Mouse (Mus musculus): Measurements from ENCODE around the gene Casp8. TPM values are rescaled to one million over a fixed set of nuclear protein-coding genes. Genes with fewer than 3 reads are reported as not detected.

Gene Casp8
- total and polyA plus RNA-seq, 3 experiments = 15.2 to 17.5 TPM; not detected in 1

- no peak for TF ChIP-seq ELF1 (IDR thresholded peaks at IDR 0.05; ENCODE audit: low read depth, low read length)
- peak; percentile 46 to 73 (median 61) for TF ChIP-seq CTCF (IDR thresholded peaks at IDR 0.05 in 2 of 3, conservative IDR thresholded peaks at IDR 0.05 in 1 of 3; ENCODE audit: control insufficient read depth in 1 of 3, insufficient read depth in 1 of 3, low read depth in 2 of 3, low read length in 3 of 3, poor library complexity in 1 of 3, severe bottlenecking in 1 of 3)
- TF ChIP-seq JUND (IDR thresholded peaks at IDR 0.05; ENCODE audit: low read depth, low read length) = no peak
Observed at GRCm38 (mm10) chr1:58770111-58770720, 25.0 kb upstream of the Casp8 start (continued).

GRCm38 (mm10) chr1:58772084-58772483, 23.1 kb upstream of the Casp8 start:
- Histone ChIP-seq H3K4me3 (ENCODE audit: control insufficient read depth in 1 of 2, insufficient read depth in 1 of 2, low read depth in 2 of 2, low read length in 2 of 2) (no peak overlapping the region), H3K9ac (ENCODE audit: control insufficient read depth, low read depth, low read length, poor library complexity, severe bottlenecking) (no peak overlapping the region), H3K27ac (ENCODE audit: control insufficient read depth, low read depth, low read length) (no peak overlapping the region), H3K9me3 (replicated peaks; ENCODE audit: insufficient read depth, low read length) (no peaks in the 10 kb centered on the region), H3K36me3 (ENCODE audit: control insufficient read depth in 1 of 2, insufficient read depth in 2 of 2, low read length in 2 of 2) (no peaks in the 10 kb centered on the region), H3K79me2 (ENCODE audit: control insufficient read depth, insufficient read depth, low read length, poor library complexity) (no peaks in the 10 kb centered on the region), H3K4me1 (ENCODE audit: control insufficient read depth in 1 of 2, insufficient read depth in 2 of 2, low read length in 2 of 2) (0 out of 4 replicates have a peak, but pooled peaks cover 0 to 6% of the 10 kb centered on the region in 2 experiments), H3K27me3 (ENCODE audit: control insufficient read depth in 1 of 2, insufficient read depth in 2 of 2, low read length in 2 of 2) (no peaks in the 10 kb centered on the region)
- TF ChIP-seq BHLHE40 (IDR thresholded peaks at IDR 0.05; ENCODE audit: borderline replicate concordance, low read depth, low read length) (no peak), MAFK (IDR thresholded peaks at IDR 0.05; ENCODE audit: borderline replicate concordance, low read depth, low read length) (no peak), GATA1 (IDR thresholded peaks at IDR 0.05; ENCODE audit: low read depth, low read length) (no peak), POLR2A (IDR thresholded peaks at IDR 0.05; ENCODE audit: control insufficient read depth in 1 of 2, insufficient read depth in 1 of 2, low read depth in 1 of 2, low read length in 2 of 2, poor library complexity in 1 of 2) (no peak), ZMIZ1 (IDR thresholded peaks at IDR 0.05; ENCODE audit: low read depth, low read length) (no peak), RAD21 (IDR thresholded peaks at IDR 0.05; ENCODE audit: low read depth, low read length) (no peak), GABPA (IDR thresholded peaks at IDR 0.05; ENCODE audit: low read depth, low read length) (no peak), JUND (IDR thresholded peaks at IDR 0.05; ENCODE audit: low read depth, low read length) (no peak), USF1 (IDR thresholded peaks at IDR 0.05; ENCODE audit: low read depth, low read length) (no peak), ZC3H11A (IDR thresholded peaks at IDR 0.05; ENCODE audit: low read depth, low read length) (no peak), TAL1 (IDR thresholded peaks at IDR 0.05; ENCODE audit: low read length) (no peak), ETS1 (IDR thresholded peaks at IDR 0.05; ENCODE audit: low read depth, low read length) (no peak), RCOR1 (IDR thresholded peaks at IDR 0.05; ENCODE audit: low read depth, low read length) (no peak), E2F4 (IDR thresholded peaks at IDR 0.05; ENCODE audit: borderline replicate concordance, low read depth, low read length) (no peak), TCF12 (IDR thresholded peaks at IDR 0.05; ENCODE audit: low read depth, low read length) (no peak), MAX (IDR thresholded peaks at IDR 0.05; ENCODE audit: low read length) (no peak)
- DNase-seq (ENCODE audit: low read depth, low spot score) = no peak

GRCm38 (mm10) chr1:58773280-58773679, 21.9 kb upstream of the Casp8 start:
- peak; percentile 46 for DNase-seq (ENCODE audit: low read depth, low spot score)

More at GRCm38 (mm10) chr1:58773280-58773679, 21.9 kb upstream of the Casp8 start:
- no peaks in the 10 kb centered on the region for H3K27me3 ChIP-seq (ENCODE audit: control insufficient read depth in 1 of 2, insufficient read depth in 2 of 2, low read length in 2 of 2)
- no peak for TF ChIP-seq CHD1 (IDR thresholded peaks at IDR 0.05; ENCODE audit: low read depth, low read length)
- TF ChIP-seq GABPA (IDR thresholded peaks at IDR 0.05; ENCODE audit: low read depth, low read length) = no peak
- no peak for TF ChIP-seq GATA1 (IDR thresholded peaks at IDR 0.05; ENCODE audit: low read depth, low read length)
- no peak for TF ChIP-seq CTCF (IDR thresholded peaks at IDR 0.05 in 2 of 3, conservative IDR thresholded peaks at IDR 0.05 in 1 of 3; ENCODE audit: control insufficient read depth in 1 of 3, insufficient read depth in 1 of 3, low read depth in 2 of 3, low read length in 3 of 3, poor library complexity in 1 of 3, severe bottlenecking in 1 of 3)
- no peak for TF ChIP-seq RCOR1 (IDR thresholded peaks at IDR 0.05; ENCODE audit: low read depth, low read length)
- H3K9ac ChIP-seq (ENCODE audit: control insufficient read depth, low read depth, low read length, poor library complexity, severe bottlenecking) = no peak overlapping the region
- H3K9me3 ChIP-seq (replicated peaks; ENCODE audit: insufficient read depth, low read length) = no peaks in the 10 kb centered on the region
- H3K4me1 ChIP-seq (ENCODE audit: control insufficient read depth in 1 of 2, insufficient read depth in 2 of 2, low read length in 2 of 2) = 0 out of 4 replicates have a peak, but pooled peaks cover 0 to 6% of the 10 kb centered on the region in 2 experiments
- no peak overlapping the region for H3K27ac ChIP-seq (ENCODE audit: control insufficient read depth, low read depth, low read length)
- H3K36me3 ChIP-seq (ENCODE audit: control insufficient read depth in 1 of 2, insufficient read depth in 2 of 2, low read length in 2 of 2) = no peaks in the 10 kb centered on the region
- no peak overlapping the region for H3K4me3 ChIP-seq (ENCODE audit: control insufficient read depth in 1 of 2, insufficient read depth in 1 of 2, low read depth in 2 of 2, low read length in 2 of 2)
- H3K79me2 ChIP-seq (ENCODE audit: control insufficient read depth, insufficient read depth, low read length, poor library complexity) = no peaks in the 10 kb centered on the region

Data from MEL (cell line).